Mouse (Mus musculus): Measurements from ENCODE around the gene Slc39a12. TPM values are rescaled to one million over a fixed set of nuclear protein-coding genes. Genes with fewer than 3 reads are reported as not detected.

Slc39a12 gene
- not detected in 2 replicates for polyA plus RNA-seq (2012)

DNA sequence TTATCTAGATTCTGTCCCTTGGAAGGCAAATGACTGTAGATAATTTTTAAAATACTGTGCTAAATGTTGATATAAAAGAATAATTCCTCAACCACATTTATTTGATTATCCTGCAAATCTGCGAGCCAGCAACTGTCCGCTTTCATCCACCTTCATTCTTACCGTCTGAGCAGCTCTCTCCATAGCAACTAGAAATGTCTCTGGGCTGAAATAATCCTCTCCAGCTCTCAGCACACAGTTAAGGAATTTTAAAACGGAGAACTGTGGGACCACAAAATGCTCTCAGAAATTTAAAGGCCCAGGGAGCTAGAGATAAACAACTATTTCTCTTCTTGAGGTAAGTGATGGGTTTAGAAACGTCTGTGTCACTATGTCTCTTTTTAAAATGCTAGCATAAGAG is at the start of gene Slc39a12:
Gene Slc39a12 (plus strand): TSS at position 155 of the 400 bp plus-strand sequence.
- TF ChIP-seq GATA1 (IDR thresholded peaks at IDR 0.05; ENCODE audit: low read length) = no peak

DNA sequence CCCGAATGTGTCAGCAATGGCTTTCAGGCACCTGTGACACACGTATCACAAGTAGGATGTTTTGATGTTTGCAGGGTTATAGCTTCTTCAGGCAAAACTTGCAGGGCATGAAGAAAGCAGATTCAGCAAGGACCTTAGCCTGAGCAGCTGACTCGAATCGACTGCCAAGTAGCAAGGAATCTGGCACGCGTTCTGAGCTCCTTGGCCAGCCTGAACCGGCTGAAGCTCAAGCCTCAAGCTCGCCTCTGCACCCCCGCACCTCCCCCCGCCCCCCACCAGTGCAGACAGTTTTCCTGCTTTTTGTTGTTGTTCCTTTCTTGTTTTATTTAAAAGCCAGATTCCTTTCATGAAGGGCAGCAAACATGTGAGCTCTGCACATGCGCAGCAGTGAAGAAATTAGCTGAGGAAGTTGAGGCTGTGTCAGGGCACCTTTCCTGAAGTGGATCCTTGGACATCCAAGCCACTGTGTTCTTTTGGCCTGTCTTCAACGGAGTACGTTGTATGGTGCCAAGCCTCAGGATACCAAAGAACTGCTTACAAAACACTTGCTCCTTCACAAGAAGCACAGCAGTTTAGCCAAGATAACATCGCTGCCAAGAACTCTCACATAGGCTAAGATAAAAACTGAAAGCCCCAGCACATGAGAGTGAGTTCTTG is 46.3 kb upstream of the Slc39a12 start:
- TF ChIP-seq GATA1 (IDR thresholded peaks at IDR 0.05; ENCODE audit: low read length) = no peak

DNA sequence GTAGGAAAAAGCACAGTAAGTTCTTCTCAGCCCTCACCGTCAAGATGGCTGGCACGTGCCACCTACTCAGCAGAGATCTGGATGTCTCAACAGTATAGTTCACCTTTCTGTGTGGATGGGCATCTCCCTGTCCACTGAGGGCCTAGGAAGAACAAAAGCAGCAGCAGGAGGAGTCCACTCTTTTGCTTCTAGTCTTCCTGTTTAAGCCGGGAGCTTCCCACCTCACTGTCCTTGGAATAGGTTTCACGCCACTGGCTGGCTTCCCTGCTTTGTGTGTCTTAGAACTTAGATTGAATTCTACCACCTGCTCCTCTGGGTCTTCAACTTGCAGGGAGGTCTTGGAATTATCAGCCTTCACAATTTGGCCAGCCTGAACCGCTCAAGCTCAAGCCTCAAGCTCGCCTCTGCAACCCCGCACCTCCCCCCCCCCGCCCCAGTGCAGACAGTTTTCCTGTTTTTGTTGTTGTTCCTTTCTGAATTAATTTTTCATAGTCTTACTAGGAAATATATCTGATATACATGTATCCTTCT is 45.7 kb upstream of the Slc39a12 start:
- no peak for TF ChIP-seq GATA1 (IDR thresholded peaks at IDR 0.05; ENCODE audit: low read length)

DNA sequence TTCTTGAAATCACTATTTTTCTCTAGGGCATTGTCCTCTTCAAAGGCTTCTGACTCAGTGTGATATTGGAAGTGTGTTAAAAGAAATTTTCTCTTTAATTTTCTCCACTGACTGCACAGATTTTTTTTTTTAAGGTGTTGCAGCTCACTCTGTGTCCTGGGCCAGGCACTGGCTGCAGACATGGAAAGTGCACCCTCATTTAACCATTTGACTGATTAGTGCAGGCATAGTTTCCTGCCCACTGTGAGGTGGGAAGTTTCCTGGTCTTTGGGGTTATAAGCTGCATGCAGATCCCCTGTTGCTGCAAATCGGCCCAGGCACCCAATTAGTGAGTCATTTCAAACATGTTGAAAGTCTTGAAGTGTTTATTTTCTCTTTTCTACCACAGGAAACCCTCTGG is 740 bp downstream of the Slc39a12 start:
- no peak for TF ChIP-seq GATA1 (IDR thresholded peaks at IDR 0.05; ENCODE audit: low read length)

DNA sequence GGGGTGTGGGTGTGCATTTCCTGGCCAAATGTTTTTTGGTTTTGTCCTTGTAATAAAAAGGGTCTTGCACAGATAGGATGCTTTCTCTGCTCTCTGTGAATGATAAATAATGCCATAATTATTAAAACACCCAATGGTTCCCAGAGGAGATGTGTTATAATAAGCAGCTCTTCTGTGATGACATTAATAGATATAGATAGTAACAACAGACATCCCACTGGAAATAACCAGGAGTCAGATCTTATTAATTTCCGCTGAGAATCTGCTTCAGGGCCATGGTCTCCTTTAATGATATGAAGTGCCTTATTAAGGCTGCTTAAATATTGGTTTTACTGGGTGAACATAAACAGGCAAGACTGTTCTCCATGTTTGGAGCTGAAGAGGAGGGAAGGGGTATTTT is 2.8 kb downstream of the Slc39a12 start:
- TF ChIP-seq GATA1 (IDR thresholded peaks at IDR 0.05; ENCODE audit: low read length) = no peak

DNA sequence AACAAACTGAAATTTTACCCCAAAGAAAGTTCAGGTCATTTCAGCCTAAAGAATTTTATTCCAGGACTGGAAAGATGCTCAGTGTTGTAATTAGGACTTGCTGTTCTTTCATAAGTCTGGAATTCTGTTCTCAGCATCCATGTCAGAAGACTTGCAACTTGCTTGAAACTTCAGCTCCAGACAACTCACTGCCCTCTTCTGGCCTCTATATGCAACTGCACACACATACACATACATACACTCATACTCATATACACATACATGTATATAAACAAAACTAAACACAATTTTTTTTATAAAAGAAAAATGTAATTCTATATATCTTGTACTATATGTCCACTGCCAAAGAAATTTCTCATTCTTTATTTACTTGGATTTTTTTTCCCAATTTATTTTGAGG is 14.9 kb downstream of the Slc39a12 start:
- no peak for TF ChIP-seq GATA1 (IDR thresholded peaks at IDR 0.05; ENCODE audit: low read length)

DNA sequence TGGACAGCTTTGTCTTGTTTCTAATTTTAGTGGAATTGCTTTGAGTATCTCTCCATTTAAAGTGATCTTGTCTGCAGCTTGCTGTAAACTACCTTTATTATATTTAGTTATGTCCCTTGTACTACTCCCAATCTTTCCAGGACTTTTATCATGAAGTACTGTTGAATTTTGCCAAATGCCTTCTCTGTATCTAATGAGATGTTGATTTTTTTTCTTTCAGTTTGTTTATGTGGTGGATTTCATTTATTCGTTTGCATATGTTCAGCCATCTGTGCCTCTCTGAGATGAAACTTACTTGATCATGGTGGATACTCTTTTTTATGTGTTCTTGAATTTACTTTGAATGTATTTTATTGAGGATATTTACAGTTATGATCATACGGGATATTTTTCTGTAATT is 40.9 kb downstream of the Slc39a12 start:
- TF ChIP-seq GATA1 (IDR thresholded peaks at IDR 0.05; ENCODE audit: low read length) = no peak

DNA sequence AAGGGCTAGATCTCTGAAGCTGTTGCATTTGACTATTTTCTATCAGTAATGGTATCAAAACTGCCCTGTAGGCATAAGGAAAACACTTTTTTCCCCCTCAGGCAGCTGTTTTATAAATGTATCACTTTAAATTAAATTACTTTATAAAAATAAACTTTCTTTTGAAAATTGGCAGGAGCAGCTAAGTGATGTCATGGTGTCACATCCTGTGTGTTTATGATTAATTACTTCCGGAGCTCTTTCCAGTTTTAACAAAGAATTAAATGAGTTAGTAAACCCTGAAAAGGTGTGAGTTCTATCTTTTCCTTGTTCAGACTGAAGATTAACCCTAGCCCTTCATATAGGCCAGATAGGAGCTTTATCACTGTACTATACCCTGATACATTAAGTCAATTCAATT is 59.2 kb downstream of the Slc39a12 start:
- TF ChIP-seq GATA1 (IDR thresholded peaks at IDR 0.05; ENCODE audit: low read length) = no peak

DNA sequence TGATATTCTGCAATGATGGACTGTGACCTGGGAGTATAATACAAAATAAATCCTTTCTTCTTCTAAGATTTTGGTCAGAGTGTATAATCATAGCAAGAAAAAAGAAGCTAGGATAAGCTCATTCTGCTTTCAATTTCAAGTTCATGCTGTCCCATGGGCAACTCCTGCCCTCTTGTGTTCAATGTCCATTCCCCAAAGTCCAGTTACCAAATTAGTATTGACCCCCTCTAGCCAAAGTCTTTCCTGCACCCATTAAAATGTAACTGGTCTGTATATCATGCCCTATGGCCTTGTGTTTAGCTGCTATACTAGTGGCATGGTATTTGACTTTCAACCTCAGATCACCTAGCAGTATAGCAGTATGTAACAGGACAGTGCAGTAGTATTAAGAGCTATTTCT is 62.8 kb downstream of the Slc39a12 start:
- TF ChIP-seq GATA1 (IDR thresholded peaks at IDR 0.05; ENCODE audit: low read length) = no peak

DNA sequence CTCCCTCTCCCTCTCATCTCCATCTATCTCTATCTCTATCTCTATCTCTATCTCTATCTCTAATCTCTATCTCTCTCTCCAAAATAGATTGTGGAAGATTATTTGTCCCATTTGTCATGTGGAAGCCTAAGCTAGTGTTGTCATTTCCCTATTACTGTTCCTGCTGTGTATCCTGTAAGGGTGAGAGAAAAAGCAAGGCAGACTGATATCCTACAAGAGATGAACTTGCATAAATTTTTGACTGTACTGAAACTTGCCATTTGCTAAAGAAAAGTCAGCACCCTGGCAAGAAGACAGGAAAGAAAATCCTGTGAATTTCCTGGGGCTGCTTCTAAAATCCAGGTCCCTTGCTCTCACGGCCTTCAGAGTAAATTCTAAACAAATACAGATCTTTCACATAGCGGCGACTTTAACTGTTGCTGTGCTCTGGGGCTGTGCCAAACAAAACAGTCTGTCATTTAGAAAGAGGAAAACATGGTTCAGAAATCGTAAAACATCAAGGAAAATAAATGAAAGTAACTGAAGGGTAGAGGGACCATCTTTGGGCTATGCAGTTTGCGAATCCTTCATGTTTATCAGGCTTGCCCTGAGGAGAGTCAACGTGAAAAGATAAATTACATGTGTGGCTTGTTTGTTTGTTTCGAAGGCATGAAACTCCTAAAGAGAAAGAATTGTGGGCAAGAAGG is 67.0 kb downstream of the Slc39a12 start:
- TF ChIP-seq GATA1 (IDR thresholded peaks at IDR 0.05; ENCODE audit: low read length) = no peak

DNA sequence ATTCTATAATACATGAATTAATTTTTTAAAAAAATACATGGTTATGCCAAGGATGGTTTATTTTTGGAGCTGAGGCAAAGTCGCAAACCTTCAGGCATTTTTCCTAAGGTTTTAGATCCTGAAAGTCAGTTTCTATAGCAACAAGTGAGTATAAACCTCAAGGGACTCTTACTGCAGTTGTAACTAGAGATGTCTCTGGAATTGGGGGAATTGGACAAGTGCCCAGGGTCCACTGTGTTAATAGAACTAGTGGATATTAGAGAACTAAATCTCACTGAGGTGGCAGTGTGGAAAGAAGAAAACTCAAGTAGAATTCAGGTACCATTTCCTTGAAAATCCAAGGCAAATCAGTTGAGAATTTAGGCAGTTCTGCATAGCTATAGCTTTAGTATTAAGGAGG is 76.3 kb downstream of the Slc39a12 start:
- no peak for TF ChIP-seq GATA1 (IDR thresholded peaks at IDR 0.05; ENCODE audit: low read length)

DNA sequence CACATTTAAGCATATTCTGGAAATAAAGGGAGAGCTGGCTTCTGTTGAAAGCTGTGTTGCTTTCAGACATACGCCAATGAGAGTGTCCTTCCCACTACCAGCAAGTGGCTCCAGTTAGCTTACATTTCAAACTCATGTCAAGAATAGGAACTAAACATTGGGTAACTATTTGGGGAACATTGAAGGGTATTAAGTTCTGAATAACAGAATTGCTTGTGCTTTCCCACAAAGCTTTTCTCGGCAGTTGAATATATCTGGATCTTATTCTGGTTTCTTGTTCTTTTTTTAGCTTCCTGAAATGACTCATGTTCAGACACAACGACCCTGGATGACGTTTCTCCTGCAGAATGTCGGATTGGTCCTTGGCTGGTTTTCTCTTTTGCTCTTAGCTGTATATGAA is 106.0 kb downstream of the Slc39a12 start:
- no peak for TF ChIP-seq GATA1 (IDR thresholded peaks at IDR 0.05; ENCODE audit: low read length)

DNA sequence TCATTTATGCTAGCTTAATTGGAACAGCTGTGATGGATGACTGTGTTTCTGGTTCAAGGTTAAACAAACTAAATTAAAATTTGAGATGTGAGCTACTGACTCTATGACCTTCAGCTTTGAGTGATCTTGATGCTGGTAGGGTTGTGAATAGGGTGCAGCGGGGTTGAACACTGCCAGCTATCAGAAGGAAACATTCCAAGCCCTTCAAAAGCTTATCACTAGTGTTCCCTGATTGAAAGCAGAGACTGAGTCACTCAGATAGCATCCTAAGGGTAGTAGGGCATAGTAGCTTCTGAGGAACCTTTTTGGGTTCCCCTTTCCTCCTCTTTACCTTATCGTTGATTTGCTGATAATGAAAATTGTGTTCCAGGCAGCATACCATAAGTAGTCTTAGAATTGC is 108.0 kb downstream of the Slc39a12 start:
- TF ChIP-seq GATA1 (IDR thresholded peaks at IDR 0.05; ENCODE audit: low read length) = no peak

DNA sequence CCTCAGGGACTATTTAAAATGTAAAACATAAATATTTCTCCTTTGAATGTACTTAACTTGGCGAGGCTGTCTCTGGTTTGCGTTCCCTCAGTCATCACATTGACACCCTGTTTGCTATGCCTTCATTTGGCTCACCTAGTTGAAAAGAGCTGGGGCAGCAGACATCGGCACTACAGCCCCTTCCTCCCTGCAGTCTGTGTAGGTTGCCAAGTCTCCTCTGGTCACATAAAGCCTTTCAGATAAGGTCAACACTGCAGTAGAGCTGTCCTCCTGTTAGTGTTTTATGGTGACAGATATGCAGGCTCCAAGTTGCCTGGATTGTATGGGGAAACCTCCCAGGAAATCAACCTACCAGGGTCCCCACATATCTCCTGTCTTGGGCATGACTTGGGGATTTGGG is 114.4 kb downstream of the Slc39a12 start:
- no peak for TF ChIP-seq GATA1 (IDR thresholded peaks at IDR 0.05; ENCODE audit: low read length)

DNA sequence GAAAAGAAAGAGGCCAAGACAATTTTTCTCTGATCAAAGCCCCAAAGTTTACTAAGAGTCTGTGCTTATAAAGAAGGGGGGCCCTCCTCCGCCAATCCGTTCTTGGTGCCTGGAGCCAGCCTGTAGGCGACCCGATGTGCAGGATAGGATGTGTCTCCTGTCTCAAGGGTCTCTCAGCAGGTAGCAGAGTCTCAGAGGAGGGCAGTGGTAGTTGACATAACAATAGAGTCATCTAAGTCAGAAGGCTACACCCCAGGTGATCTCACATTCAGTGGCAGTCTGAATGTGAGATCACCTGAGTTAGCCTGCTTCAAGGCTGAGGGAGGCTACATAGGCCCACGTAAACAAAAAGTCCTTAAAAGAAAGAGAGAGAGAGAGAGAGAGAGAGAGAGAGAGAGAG is 130.1 kb downstream of the Slc39a12 start:
- TF ChIP-seq GATA1 (IDR thresholded peaks at IDR 0.05; ENCODE audit: low read length) = no peak

DNA sequence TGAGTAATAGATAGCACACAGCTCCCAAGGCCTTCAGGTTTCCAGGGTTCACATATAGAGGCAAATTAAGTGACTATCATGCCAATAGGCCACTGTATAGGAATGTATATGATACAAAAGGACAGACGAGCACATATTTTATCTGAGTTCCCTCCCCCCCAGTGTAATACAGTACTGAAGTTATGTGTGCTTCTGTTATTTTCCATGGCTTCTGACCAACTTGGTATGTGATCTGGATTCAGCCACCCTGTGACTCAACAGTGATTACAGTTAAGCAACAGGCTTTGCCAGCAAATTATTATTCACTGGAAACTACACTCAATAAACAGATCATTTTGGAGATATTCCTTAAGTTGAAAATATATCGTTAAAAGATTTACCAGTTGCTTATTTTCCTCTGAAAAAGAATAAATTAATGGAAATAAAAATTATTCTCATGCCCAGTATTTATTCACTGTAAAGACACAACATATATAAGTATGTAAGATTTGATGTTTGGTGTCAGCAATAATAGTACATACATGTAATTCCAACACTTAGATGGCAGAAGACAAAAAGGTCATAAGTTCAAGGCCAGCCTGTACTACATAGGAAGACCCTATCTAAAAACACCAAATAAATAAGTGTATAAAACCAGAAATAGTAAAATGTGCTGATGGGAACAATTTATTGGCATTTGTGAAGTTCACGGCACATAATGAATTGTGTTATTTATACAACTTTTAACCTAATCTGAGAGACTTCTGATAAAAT is 146.4 kb downstream of the Slc39a12 start:
- no peak for TF ChIP-seq GATA1 (IDR thresholded peaks at IDR 0.05; ENCODE audit: low read length)
